Mouse (Mus musculus) heart, adult 2 months (tissue): ENCODE data around the gene Fgf4.

Source experiments
- CTCF ChIP-seq: fragments of 200-600 bp; IDR thresholded peaks from 2 replicates; pipeline ENCODE4 v1.8.1; 2022; ENCODE audit warnings: antibody characterized with exemption, mild to moderate bottlenecking, moderate library complexity
- EP300 ChIP-seq: fragments of 200-500 bp; IDR thresholded peaks from 2 replicates; pipeline ENCODE4 v1.6.1; 2011; ENCODE audit warnings: low read depth, low read length, control low read depth; ENCODE audit not compliant: insufficient read depth

DNA sequence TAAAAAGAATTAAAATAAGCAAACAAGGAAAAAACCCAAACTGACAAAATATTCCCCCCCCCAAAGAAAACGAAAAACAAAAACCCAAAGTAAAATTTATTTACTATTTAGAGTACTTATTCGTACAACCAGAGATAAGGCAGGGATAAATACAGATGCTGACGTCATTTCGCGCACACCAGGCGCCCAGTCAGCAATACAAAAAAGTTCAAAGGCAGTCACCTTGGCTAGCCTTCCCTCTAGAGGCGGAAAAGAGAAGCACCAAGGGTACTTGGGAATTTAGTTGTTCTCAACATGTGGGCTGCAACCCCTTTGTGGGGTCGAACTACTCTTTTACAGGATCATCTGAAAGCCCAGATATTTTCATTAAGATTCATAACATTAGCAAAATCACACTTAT is 60.6 kb downstream of the Fgf4 start:
- TF ChIP-seq CTCF = peak; percentile 62
- TF ChIP-seq EP300 = no peak
